Mouse (Mus musculus): ENCODE measurements at regions not wholly inside any gene's neighbourhood (a gene's known extent, or its start where the extent isn't known, plus 50 kb on each side); places are given as distances from the start of the nearest gene placed in this dataset.

- Histone ChIP-seq H3K4me3 (ENCODE audit: insufficient read depth, low read depth, low read length) (no peak overlapping the region), H3K4me1 (ENCODE audit: control insufficient read depth, insufficient read depth, low read length) (no peaks in the 10 kb centered on the region), H3K27me3 (replicated peaks; ENCODE audit: control insufficient read depth, insufficient read depth, low read length) (no peaks in the 10 kb centered on the region), H3K27ac (ENCODE audit: insufficient read depth, low read depth, low read length) (no peak overlapping the region), H3K36me3 (ENCODE audit: control insufficient read depth, insufficient read depth, low read length) (no peaks in the 10 kb centered on the region)
- DNase-seq = no peak
- WGBS = 67% methylated on average over 7 of the region's 7 CpGs
- TF ChIP-seq POLR2A (IDR thresholded peaks at IDR 0.05; ENCODE audit: low read depth, low read length) (no peak), CTCF (conservative IDR thresholded peaks at IDR 0.05; ENCODE audit: insufficient read depth, insufficient read length, low read depth, low read length) (no peak)
These were observed 190.0 kb upstream of the Tmem45b start for GRCm38 (mm10) chr9:31654213-31654612.

- Histone ChIP-seq H3K4me3 (ENCODE audit: insufficient read depth, low read depth, low read length) (no peak overlapping the region), H3K27ac (ENCODE audit: insufficient read depth, low read depth, low read length) (no peak overlapping the region), H3K36me3 (ENCODE audit: control insufficient read depth, insufficient read depth, low read length) (no peaks in the 10 kb centered on the region), H3K4me1 (ENCODE audit: control insufficient read depth, insufficient read depth, low read length) (no peaks in the 10 kb centered on the region), H3K27me3 (replicated peaks; ENCODE audit: control insufficient read depth, insufficient read depth, low read length) (no peaks in the 10 kb centered on the region)
- WGBS = 90% methylated on average over 3 of the region's 3 CpGs
- DNase-seq = no peak
- TF ChIP-seq POLR2A (IDR thresholded peaks at IDR 0.05; ENCODE audit: low read depth, low read length) (no peak), CTCF (conservative IDR thresholded peaks at IDR 0.05; ENCODE audit: insufficient read depth, insufficient read length, low read depth, low read length) (no peak)
These were observed 189.5 kb upstream of the Tmem45b start for GRCm38 (mm10) chr9:31653788-31654187.

GRCm38 (mm10) chr9:31650362-31651130, 186.3 kb upstream of the Tmem45b start:
- Histone ChIP-seq H3K4me3 (ENCODE audit: insufficient read depth, low read depth, low read length) (no peak overlapping the region), H3K27ac (ENCODE audit: insufficient read depth, low read depth, low read length) (no peak overlapping the region), H3K27me3 (replicated peaks; ENCODE audit: control insufficient read depth, insufficient read depth, low read length) (no peaks in the 10 kb centered on the region), H3K4me1 (ENCODE audit: control insufficient read depth, insufficient read depth, low read length) (no peaks in the 10 kb centered on the region), H3K36me3 (ENCODE audit: control insufficient read depth, insufficient read depth, low read length) (no peaks in the 10 kb centered on the region)
- TF ChIP-seq POLR2A (IDR thresholded peaks at IDR 0.05; ENCODE audit: low read depth, low read length) = no peak
- no peak for TF ChIP-seq CTCF (conservative IDR thresholded peaks at IDR 0.05; ENCODE audit: insufficient read depth, insufficient read length, low read depth, low read length)
- WGBS = 67% methylated on average over 10 of the region's 10 CpGs
- DNase-seq = no peak

- TF ChIP-seq POLR2A (IDR thresholded peaks at IDR 0.05; ENCODE audit: low read depth, low read length) (no peak), CTCF (conservative IDR thresholded peaks at IDR 0.05; ENCODE audit: insufficient read depth, insufficient read length, low read depth, low read length) (no peak)
- Histone ChIP-seq H3K36me3 (ENCODE audit: control insufficient read depth, insufficient read depth, low read length) (no peaks in the 10 kb centered on the region), H3K27me3 (replicated peaks; ENCODE audit: control insufficient read depth, insufficient read depth, low read length) (no peaks in the 10 kb centered on the region), H3K4me1 (ENCODE audit: control insufficient read depth, insufficient read depth, low read length) (no peaks in the 10 kb centered on the region), H3K27ac (ENCODE audit: insufficient read depth, low read depth, low read length) (no peak overlapping the region), H3K4me3 (ENCODE audit: insufficient read depth, low read depth, low read length) (no peak overlapping the region)
- 94% methylated on average over 5 of the region's 5 CpGs for WGBS
- DNase-seq = no peak
These were observed 184.8 kb upstream of the Tmem45b start for GRCm38 (mm10) chr9:31649073-31649472.

- no peaks in the 10 kb centered on the region for H3K4me1 ChIP-seq (ENCODE audit: control insufficient read depth, insufficient read depth, low read length)
- 73% methylated on average over 9 of the region's 9 CpGs for WGBS
These were observed 184.3 kb upstream of the Tmem45b start for GRCm38 (mm10) chr9:31648551-31648950.

GRCm38 (mm10) chr9:31645114-31645513, 180.9 kb upstream of the Tmem45b start:
- Histone ChIP-seq H3K36me3 (ENCODE audit: control insufficient read depth, insufficient read depth, low read length) (no peaks in the 10 kb centered on the region), H3K27me3 (replicated peaks; ENCODE audit: control insufficient read depth, insufficient read depth, low read length) (no peaks in the 10 kb centered on the region), H3K27ac (ENCODE audit: insufficient read depth, low read depth, low read length) (no peak overlapping the region), H3K4me1 (ENCODE audit: control insufficient read depth, insufficient read depth, low read length) (no peaks in the 10 kb centered on the region), H3K4me3 (ENCODE audit: insufficient read depth, low read depth, low read length) (no peak overlapping the region)
- WGBS = 50% methylated on average over 7 of the region's 7 CpGs
- TF ChIP-seq POLR2A (IDR thresholded peaks at IDR 0.05; ENCODE audit: low read depth, low read length) (no peak), CTCF (conservative IDR thresholded peaks at IDR 0.05; ENCODE audit: insufficient read depth, insufficient read length, low read depth, low read length) (no peak)
- peak; percentile 19 for DNase-seq

More at GRCm38 (mm10) chr9:31648551-31648950, 184.3 kb upstream of the Tmem45b start:
- no peaks in the 10 kb centered on the region for H3K27me3 ChIP-seq (replicated peaks; ENCODE audit: control insufficient read depth, insufficient read depth, low read length)
- H3K27ac ChIP-seq (ENCODE audit: insufficient read depth, low read depth, low read length) = no peak overlapping the region
- no peak overlapping the region for H3K4me3 ChIP-seq (ENCODE audit: insufficient read depth, low read depth, low read length)
- DNase-seq = no peak
- TF ChIP-seq CTCF (conservative IDR thresholded peaks at IDR 0.05; ENCODE audit: insufficient read depth, insufficient read length, low read depth, low read length) = no peak
- no peak for TF ChIP-seq POLR2A (IDR thresholded peaks at IDR 0.05; ENCODE audit: low read depth, low read length)
- no peaks in the 10 kb centered on the region for H3K36me3 ChIP-seq (ENCODE audit: control insufficient read depth, insufficient read depth, low read length)

GRCm38 (mm10) chr9:31644106-31644505, 179.8 kb upstream of the Tmem45b start:
- no peak overlapping the region for H3K4me3 ChIP-seq (ENCODE audit: insufficient read depth, low read depth, low read length)
- no peaks in the 10 kb centered on the region for H3K27me3 ChIP-seq (replicated peaks; ENCODE audit: control insufficient read depth, insufficient read depth, low read length)
- no peak for TF ChIP-seq CTCF (conservative IDR thresholded peaks at IDR 0.05; ENCODE audit: insufficient read depth, insufficient read length, low read depth, low read length)
- no peak for DNase-seq
- H3K27ac ChIP-seq (ENCODE audit: insufficient read depth, low read depth, low read length) = no peak overlapping the region
- no peaks in the 10 kb centered on the region for H3K36me3 ChIP-seq (ENCODE audit: control insufficient read depth, insufficient read depth, low read length)
- no peaks in the 10 kb centered on the region for H3K4me1 ChIP-seq (ENCODE audit: control insufficient read depth, insufficient read depth, low read length)
- 89% methylated on average over 3 of the region's 3 CpGs for WGBS
